Mouse (Mus musculus) midbrain, embryonic 10.5 days (tissue): ENCODE data around the gene Plppr2. TPM values are rescaled to one million over a fixed set of nuclear protein-coding genes. Genes with fewer than 3 reads are reported as not detected.
A peak's percentile ranks its signal among the peaks of the same experiment; 100 is the strongest.

ENCODE experiments used
- DNase-seq: peaks from one replicate; pipeline ENCODE4 v3.0.0-alpha.2; 2017; ENCODE audit warnings: low spot score
- H3K27ac ChIP-seq: fragments of 300-500 bp; sonication (generic); replicated peaks from 2 replicates; pipeline ENCODE4 v1.5.1; 2016; ENCODE audit warnings: mild to moderate bottlenecking
- H3K27me3 ChIP-seq: fragments of 300-500 bp; sonication (generic); 2 replicates; pipeline ENCODE4 v1.6.1; 2016; ENCODE audit warnings: low read depth, mild to moderate bottlenecking; ENCODE audit not compliant: poor library complexity, severe bottlenecking
- H3K36me3 ChIP-seq: fragments of 300-500 bp; sonication (generic); 2 replicates; pipeline ENCODE4 v1.6.1; 2016; ENCODE audit warnings: mild to moderate bottlenecking, moderate library complexity
- H3K4me1 ChIP-seq: fragments of 300-500 bp; sonication (generic); 2 replicates; pipeline ENCODE4 v1.6.1; 2016
- H3K4me3 ChIP-seq: fragments of 300-500 bp; sonication (generic); 2 replicates; pipeline ENCODE4 v1.5.1; 2016; ENCODE audit warnings: mild to moderate bottlenecking, moderate library complexity
- H3K9me3 ChIP-seq: fragments of 300-500 bp; sonication (generic); replicated peaks from 2 replicates; pipeline ENCODE4 v1.6.1; 2016; ENCODE audit warnings: mild to moderate bottlenecking
- WGBS: fragments of 180-500 bp; shearing (Covaris S2); methylation state at CpG from one replicate; pipeline ENCODE4 v1.1.7; 2016; 5-methylcytosine and 5-hydroxymethylcytosine counted together
- polyA plus RNA-seq: library from polyadenylated mRNA; unstranded; fragments of >200 nt; fragmentation: Nextera tagmentation; extraction: Ambion mirVana; gene quantifications from 2 replicates; pipeline ENCODE4 v1.2.1, GENCODE M21; 2016

The Plppr2 gene
- polyA plus RNA-seq, 1 experiment from 2014 or later = 14.7 TPM

GRCm38 (mm10) chr9:21955570-21956281 is 18.9 kb downstream of the Plppr2 start, which contains the start of gene Swsap1:
Gene Swsap1, plus strand, starts transcription at chr9:21955755.
- Histone ChIP-seq H3K9me3 (no peaks in the 10 kb centered on the region), H3K27me3 (peaks cover 27% of the 10 kb centered on the region), H3K27ac (peak within 1 kb of the TSS; percentile 96), H3K4me3 (peak within 1 kb of the TSS; percentile 78), H3K36me3 (peaks cover 12% of the 10 kb centered on the region), H3K4me1 (peaks cover 32% of the 10 kb centered on the region)
- peak; percentile 98 for DNase-seq
- under 1% methylated on average over 54 of the region's 54 CpGs for WGBS

- Histone ChIP-seq H3K9me3 (no peaks in the 10 kb centered on the region), H3K27me3 (peaks cover 53% of the 10 kb centered on the region), H3K27ac (no peak overlapping the region), H3K4me1 (peaks cover 52% of the 10 kb centered on the region), H3K4me3 (no peak overlapping the region), H3K36me3 (peaks cover 12% of the 10 kb centered on the region)
- DNase-seq = no peak
- WGBS = 92% methylated on average over 5 of the region's 5 CpGs
These were observed 21.5 kb downstream of the Plppr2 start for GRCm38 (mm10) chr9:21958372-21958771.

- Histone ChIP-seq H3K4me3 (no peak overlapping the region), H3K36me3 (peaks cover 12% of the 10 kb centered on the region), H3K27ac (no peak overlapping the region), H3K27me3 (peaks cover 62% of the 10 kb centered on the region), H3K9me3 (no peaks in the 10 kb centered on the region), H3K4me1 (peaks cover 49% of the 10 kb centered on the region)
- DNase-seq = no peak
- WGBS = 89% methylated on average over 7 of the region's 7 CpGs
These were observed 22.4 kb downstream of the Plppr2 start for GRCm38 (mm10) chr9:21959244-21959643.

GRCm38 (mm10) chr9:21960135-21960534 is 23.3 kb downstream of the Plppr2 start:
- no peak for DNase-seq
- 55% methylated on average over 9 of the region's 9 CpGs for WGBS
- Histone ChIP-seq H3K4me3 (peak overlapping the region; percentile 57), H3K9me3 (no peaks in the 10 kb centered on the region), H3K27ac (no peak overlapping the region), H3K4me1 (peaks cover 44% of the 10 kb centered on the region), H3K36me3 (peaks cover 12% of the 10 kb centered on the region), H3K27me3 (peaks cover 63% of the 10 kb centered on the region)

- Histone ChIP-seq H3K4me1 (peaks cover 44% of the 10 kb centered on the region), H3K36me3 (peaks cover 12% of the 10 kb centered on the region), H3K27me3 (peaks cover 63% of the 10 kb centered on the region), H3K4me3 (peak overlapping the region; percentile 57), H3K27ac (0 out of 2 replicates have a peak overlapping the region, but pooled peaks have one; percentile 35), H3K9me3 (no peaks in the 10 kb centered on the region)
- peak; percentile 44 for DNase-seq
- 9% methylated on average over 26 of the region's 26 CpGs for WGBS
These were observed 23.9 kb downstream of the Plppr2 start for GRCm38 (mm10) chr9:21960558-21961208.

- H3K36me3 ChIP-seq = peaks cover 12% of the 10 kb centered on the region
These were observed 24.6 kb downstream of the Plppr2 start for GRCm38 (mm10) chr9:21961366-21961980.

GRCm38 (mm10) chr9:21962010-21962409 is 25.2 kb downstream of the Plppr2 start:
- H3K27ac ChIP-seq = peak overlapping the region; percentile 19; the same call in 1 of the 2 replicates
- peaks cover 63% of the 10 kb centered on the region for H3K27me3 ChIP-seq
- peaks cover 12% of the 10 kb centered on the region for H3K36me3 ChIP-seq
- peaks cover 37% of the 10 kb centered on the region for H3K4me1 ChIP-seq
- H3K9me3 ChIP-seq = no peaks in the 10 kb centered on the region
- WGBS = 1% methylated on average over 15 of the region's 15 CpGs
- DNase-seq = no peak
- H3K4me3 ChIP-seq = peak overlapping the region; percentile 57

More at GRCm38 (mm10) chr9:21961366-21961980, 24.6 kb downstream of the Plppr2 start:
- H3K4me3 ChIP-seq = peak overlapping the region; percentile 57
- H3K27me3 ChIP-seq = peaks cover 63% of the 10 kb centered on the region
- no peak overlapping the region for H3K27ac ChIP-seq
- peaks cover 41% of the 10 kb centered on the region for H3K4me1 ChIP-seq
- no peaks in the 10 kb centered on the region for H3K9me3 ChIP-seq
- DNase-seq = no peak
- WGBS = 1% methylated on average over 35 of the region's 35 CpGs

- no peaks in the 10 kb centered on the region for H3K9me3 ChIP-seq
- H3K36me3 ChIP-seq = peaks cover 9% of the 10 kb centered on the region
- DNase-seq = peak; percentile 79
- H3K4me1 ChIP-seq = peaks cover 37% of the 10 kb centered on the region
- peaks cover 63% of the 10 kb centered on the region for H3K27me3 ChIP-seq
- WGBS = 3% methylated on average over 34 of the region's 34 CpGs
- H3K27ac ChIP-seq = peak overlapping the region; percentile 19; the same call in 1 of the 2 replicates
- H3K4me3 ChIP-seq = peak overlapping the region; percentile 57
These were observed 25.7 kb downstream of the Plppr2 start for GRCm38 (mm10) chr9:21962416-21963059.

- H3K4me1 ChIP-seq = peaks cover 37% of the 10 kb centered on the region
- no peaks in the 10 kb centered on the region for H3K9me3 ChIP-seq
- H3K36me3 ChIP-seq = peaks cover 2% of the 10 kb centered on the region
- peaks cover 60% of the 10 kb centered on the region for H3K27me3 ChIP-seq
- H3K4me3 ChIP-seq = peak within 1 kb of the TSS; percentile 57
- WGBS = 22% methylated on average over 8 of the region's 8 CpGs
- peak; percentile 62 for DNase-seq
- peak within 1 kb of the TSS; percentile 19; the same call in 1 of the 2 replicates for H3K27ac ChIP-seq
These were observed 26.6 kb downstream of the Plppr2 start, which contains the start of gene Epor for GRCm38 (mm10) chr9:21963417-21963816. Gene Epor, minus strand, starts transcription at chr9:21963506.

GRCm38 (mm10) chr9:21968883-21969282 is 32.0 kb downstream of the Plppr2 start:
- Histone ChIP-seq H3K4me1 (no peaks in the 10 kb centered on the region), H3K27ac (no peak overlapping the region), H3K27me3 (peaks cover 5% of the 10 kb centered on the region), H3K36me3 (no peaks in the 10 kb centered on the region), H3K4me3 (no peak overlapping the region), H3K9me3 (no peaks in the 10 kb centered on the region)
- WGBS = 75% methylated on average over 6 of the region's 6 CpGs
- DNase-seq = no peak

- H3K4me1 ChIP-seq = no peaks in the 10 kb centered on the region
- peaks cover under 1% of the 10 kb centered on the region; the same call in 1 of the 2 replicates for H3K27me3 ChIP-seq
- DNase-seq = no peak
- WGBS = 93% methylated on average over 4 of the region's 4 CpGs
- no peak overlapping the region for H3K4me3 ChIP-seq
- no peaks in the 10 kb centered on the region for H3K9me3 ChIP-seq
- no peak overlapping the region for H3K27ac ChIP-seq
- no peaks in the 10 kb centered on the region for H3K36me3 ChIP-seq
These were observed 32.5 kb downstream of the Plppr2 start for GRCm38 (mm10) chr9:21969304-21969703.

- Histone ChIP-seq H3K36me3 (0 out of 2 replicates have a peak, but pooled peaks cover 3% of the 10 kb centered on the region), H3K4me1 (no peaks in the 10 kb centered on the region; the same call in 1 of the 2 replicates), H3K27me3 (peaks cover 13% of the 10 kb centered on the region), H3K27ac (no peak overlapping the region), H3K4me3 (no peak overlapping the region), H3K9me3 (no peaks in the 10 kb centered on the region)
- WGBS = 93% methylated on average over 10 of the region's 10 CpGs
- DNase-seq = no peak
These were observed 39.9 kb downstream of the Plppr2 start for GRCm38 (mm10) chr9:21976626-21977175.
